Mouse (Mus musculus) 416B (cell line): Measurements from ENCODE around the gene Fcho1.
A peak's percentile ranks its signal among the peaks of the same experiment; 100 is the strongest.

ENCODE experiments used
- DNase-seq: peaks from one replicate; pipeline ENCODE4 v3.0.0; 2011; ENCODE audit warnings: low read depth

Gene Fcho1

DNA sequence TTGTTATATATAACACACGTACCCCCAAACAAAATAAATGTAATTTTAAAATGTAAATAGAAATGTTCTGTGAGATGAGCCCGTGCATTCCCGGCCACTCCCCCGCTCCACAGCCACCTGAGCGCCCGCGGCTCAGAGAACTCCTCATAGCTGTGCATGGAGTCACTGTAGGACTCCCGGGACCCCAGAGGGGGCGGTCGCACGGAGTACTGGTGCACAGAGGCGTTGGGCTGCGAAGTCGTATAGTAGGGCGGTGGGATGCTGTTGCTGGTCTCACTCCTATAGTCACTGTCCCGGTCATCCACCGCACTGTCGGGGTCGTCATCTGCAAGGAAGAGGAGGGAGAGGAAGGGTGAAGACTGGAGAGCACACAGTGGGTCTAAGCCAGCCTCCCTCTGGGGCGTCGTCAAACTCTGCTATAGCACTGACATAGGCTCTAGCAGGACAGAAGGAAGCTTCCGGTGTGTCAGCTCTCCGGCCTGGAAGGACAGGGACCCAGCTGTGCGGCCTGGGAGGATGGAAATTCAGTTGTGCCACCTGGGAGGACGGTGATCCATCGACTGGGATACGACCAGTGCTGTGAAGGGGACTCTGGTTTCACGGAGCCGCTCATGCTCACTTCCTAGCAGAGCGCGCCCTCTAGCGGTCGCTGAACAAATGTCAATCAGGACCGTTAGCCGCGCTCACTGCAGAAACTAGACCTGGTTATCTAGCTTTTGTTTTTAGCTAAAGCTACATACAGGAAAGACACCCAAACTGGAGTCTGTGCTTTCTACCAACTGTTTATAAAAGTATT is 65.0 kb downstream of the Fcho1 start:
- DNase-seq = peak; percentile 85

DNA sequence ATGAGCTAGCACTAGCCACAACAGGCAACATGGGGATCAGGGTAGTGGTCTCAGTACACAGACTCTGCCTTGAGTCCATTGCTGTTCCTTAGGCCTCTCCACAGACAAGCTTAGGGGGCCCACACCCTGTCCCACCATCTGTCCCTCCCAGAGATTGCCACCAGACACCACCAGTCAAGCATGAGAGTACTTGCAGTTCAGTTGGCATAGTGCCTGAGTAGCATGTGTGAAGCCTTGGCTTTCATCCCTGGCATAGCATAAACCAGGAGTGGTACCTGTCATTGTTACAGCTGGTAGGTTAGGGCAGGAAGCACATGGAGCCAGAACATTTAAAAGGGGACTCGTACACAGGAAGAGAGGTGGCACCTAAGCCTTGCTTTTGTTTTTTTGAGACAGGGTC is 65.8 kb downstream of the Fcho1 start:
- DNase-seq = no peak

DNA sequence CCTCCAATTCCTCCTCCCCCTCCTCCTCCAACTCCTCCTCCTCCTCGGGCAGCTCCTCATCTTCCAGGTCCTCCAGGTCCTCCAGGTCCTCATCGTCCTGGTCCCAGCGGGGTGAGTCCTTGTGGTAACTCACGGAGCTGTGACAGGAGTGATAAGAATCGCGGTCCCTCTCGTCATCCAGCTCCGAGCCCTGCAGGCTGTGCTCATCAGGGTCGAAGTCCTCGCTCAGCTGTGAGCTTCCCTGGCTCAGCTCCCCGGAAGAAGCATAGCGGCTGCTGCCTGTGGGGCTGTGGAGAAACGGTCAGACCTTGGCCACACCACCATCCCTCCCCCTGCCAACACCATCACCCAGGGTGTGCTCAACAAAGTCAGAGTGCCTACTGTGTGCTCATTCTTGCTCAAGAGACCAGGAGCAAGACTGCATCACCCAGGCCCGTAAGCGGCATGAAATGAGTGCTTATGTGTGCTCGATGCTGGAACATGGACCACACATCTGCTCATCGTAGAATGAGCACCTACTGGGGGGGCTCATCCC is 66.9 kb downstream of the Fcho1 start:
- DNase-seq = no peak
